Mouse (Mus musculus) olfactory bulb, adult 2 months (tissue): Measurements from ENCODE around the gene Bex2.
"Not testable (repeated sequence)": the region's sequence is repeated elsewhere in the genome, so short reads cannot be mapped to it uniquely, and the experiment has no call there.

Source experiments
- CTCF ChIP-seq: fragments of 200-500 bp; IDR thresholded peaks from 2 replicates; pipeline ENCODE4 v1.5.1; 2012; ENCODE audit warnings: low read depth, mild to moderate bottlenecking, low read length, moderate library complexity; ENCODE audit not compliant: insufficient read depth
- POLR2A ChIP-seq: fragments of 200-500 bp; IDR thresholded peaks from 2 replicates; pipeline ENCODE4 v1.6.1; 2012; ENCODE audit warnings: mild to moderate bottlenecking, low read depth, low read length, moderate library complexity; ENCODE audit not compliant: insufficient read depth

DNA sequence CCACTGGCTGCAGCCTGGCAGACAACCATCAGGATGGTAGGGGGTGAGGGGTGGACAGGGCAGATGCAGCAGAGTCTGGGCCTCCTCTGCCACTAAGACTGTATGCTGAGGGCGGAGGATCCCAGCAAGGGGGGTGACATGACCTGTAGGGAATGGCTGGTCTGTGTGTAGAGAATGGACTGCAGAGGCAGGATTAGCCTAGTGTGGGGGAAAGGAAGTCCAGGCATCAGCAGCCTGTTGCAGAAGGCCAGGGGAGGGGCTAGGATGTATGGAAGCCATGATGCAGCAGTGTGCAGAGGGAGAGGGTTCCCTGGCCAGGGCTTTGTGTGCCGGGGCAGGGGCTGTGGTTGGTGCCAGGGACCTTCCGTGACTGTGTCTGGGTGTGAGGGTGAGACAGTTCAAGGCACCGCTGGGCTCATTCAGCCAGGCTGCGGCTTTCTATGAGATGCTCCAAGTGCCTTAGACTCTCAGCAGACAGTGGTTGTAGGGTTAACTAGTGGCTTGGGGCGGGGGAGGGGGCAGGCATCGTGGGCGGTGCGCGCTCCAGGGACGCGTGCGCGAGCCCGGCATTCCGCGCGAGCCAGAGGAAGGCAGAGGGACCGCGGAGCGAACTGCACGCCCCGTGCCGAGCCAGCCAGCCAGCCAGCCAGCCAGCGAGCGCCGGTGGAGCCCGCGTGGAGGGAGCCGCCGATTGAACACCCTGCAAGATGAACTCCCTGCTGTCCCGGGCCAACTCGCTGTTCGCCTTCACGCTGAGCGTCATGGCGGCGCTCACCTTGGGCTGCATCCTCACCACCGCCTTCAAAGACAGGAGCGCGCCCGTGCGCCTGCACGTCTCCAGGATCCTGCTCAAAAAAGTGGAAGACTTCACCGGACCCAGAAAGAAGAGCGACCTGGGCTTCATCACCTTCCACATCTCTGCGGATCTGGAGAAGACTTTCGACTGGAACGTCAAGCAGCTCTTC is 35.0 kb downstream of the Bex2 start, which contains the start of gene Arxes1:
- not testable (repeated sequence) for TF ChIP-seq POLR2A, CTCF
